Mouse (Mus musculus) naive thymus-derived CD4-positive, alpha-beta T cell, adult 5 months (primary cell): Measurements from ENCODE around the gene Sdad1. TPM values are rescaled to one million over a fixed set of nuclear protein-coding genes. Genes with fewer than 3 reads are reported as not detected.

Experiments used
- polyA plus RNA-seq: library from polyadenylated mRNA; unstranded; fragments of 100-300 nt; shearing (Covaris generic); gene quantifications from one replicate; pipeline ENCODE4 v1.2.1, GENCODE M21; 2017

The Sdad1 gene
- 62.9 TPM for polyA plus RNA-seq

DNA sequence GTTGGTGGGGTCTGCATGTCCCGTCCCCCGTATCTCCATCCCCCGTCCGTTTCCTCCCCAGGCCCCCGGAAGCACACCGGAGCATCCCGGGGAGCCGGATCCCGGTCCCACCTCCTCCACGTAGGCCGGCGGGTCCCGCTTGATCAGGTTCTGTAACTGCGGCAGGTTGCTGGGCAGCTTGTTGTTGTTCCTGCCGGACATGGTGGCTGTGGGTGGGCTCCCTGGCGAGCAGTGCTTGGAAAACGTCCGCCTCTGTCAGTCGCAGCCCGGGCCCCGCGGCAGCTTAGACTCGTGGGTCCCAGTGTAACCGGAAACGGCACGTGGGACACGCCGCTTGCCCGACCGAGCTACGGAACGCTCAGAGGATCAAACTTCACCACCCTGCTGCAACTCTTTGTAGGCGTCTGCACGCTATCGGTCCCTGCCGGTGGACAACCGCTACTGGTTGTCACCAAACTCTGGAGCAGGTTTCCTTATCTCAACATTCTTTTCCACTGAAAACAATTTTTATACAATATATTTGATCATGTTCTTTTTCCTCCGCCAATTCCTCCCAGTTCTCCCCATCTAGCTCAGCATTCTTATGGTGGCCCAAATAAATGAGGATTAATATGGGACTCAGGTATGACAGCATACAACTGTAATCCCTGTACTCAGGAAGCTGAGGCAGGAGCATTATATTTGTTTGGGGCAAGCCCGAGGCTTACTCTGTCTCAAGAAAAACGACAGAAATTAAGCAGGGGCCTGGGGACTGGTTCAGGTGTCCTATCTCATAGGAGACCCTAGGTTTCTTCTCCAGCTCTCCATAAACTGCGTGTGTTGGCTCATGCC, at the start of gene Sdad1:
Sdad1 (minus strand) TSS at position 799 of the 831 bp plus-strand sequence.

DNA sequence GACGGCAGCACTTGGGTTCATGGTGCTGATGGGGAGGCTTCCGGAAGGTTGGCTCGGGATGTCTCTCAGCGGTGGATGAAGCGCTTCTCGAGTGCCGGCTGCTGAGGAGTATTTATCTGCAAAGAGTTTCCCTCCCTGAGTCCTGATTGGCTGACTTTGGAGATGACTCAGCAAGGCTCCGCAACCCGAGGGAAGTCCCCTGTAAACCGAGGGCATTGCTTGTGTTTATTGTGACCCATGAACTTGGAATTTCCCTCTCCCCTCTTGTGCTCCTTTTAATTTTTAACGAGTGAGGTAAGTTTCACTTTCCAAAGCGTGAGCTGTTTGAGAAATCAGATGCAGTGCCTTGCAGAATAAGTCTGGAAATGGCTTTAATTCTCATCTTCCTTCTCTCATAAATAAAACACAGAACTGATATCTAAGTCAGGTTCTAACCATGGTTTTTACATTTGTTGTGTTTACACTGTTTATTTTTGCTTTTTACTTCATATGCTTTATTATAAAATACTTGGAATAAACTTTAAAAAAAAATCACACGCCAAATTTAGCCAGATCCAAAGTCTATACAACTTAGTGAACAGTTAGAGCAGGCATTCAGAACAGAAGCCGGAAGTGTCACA, 38.6 kb upstream of the Sdad1 start, which contains the start of gene Cxcl10:
Cxcl10 (minus strand) TSS at position 96 of the 620 bp plus-strand sequence.

DNA sequence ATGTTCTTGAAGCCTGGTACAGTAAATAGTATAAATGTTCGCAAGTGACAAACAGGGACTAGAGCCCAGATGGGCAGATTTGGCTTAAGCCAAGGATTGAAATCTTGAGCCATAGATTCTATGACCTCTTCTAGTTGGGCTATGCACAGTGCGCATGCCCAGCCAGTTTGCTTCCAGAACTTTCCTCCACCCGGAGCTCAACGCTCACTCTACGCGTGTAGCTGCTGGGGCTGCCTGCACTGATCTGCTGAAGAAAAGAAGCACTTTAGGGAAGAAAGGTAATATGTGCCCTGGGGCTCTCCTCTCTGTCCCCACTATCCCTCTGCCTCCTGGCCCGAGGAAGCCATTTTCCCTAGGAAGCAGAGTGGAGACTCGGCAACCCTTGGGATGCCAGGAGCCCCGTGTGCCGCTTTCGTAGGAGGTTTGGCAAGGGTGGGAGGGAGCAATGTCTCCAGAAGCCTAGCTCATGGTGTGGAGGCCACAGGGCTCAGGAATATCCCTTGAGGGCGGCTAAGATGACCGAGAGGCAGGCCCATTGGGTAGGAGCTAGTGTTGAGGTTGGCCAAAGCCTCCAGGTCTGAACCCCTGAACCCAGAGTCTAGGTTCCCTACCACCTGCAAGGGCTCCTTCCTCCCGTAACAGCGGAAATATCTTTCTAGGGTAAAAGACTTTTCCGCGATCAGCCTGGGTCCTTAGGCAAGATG, 21.5 kb upstream of the Sdad1 start, which contains the start of gene Art3:
Art3 (plus strand) TSS at position 193 of the 704 bp plus-strand sequence.

GRCm38 (mm10) chr5:92327929-92328328, 17.6 kb upstream of the Sdad1 start, which contains the start of gene Cxcl9:
Cxcl9 (minus strand) TSS chr5:92328079.

DNA sequence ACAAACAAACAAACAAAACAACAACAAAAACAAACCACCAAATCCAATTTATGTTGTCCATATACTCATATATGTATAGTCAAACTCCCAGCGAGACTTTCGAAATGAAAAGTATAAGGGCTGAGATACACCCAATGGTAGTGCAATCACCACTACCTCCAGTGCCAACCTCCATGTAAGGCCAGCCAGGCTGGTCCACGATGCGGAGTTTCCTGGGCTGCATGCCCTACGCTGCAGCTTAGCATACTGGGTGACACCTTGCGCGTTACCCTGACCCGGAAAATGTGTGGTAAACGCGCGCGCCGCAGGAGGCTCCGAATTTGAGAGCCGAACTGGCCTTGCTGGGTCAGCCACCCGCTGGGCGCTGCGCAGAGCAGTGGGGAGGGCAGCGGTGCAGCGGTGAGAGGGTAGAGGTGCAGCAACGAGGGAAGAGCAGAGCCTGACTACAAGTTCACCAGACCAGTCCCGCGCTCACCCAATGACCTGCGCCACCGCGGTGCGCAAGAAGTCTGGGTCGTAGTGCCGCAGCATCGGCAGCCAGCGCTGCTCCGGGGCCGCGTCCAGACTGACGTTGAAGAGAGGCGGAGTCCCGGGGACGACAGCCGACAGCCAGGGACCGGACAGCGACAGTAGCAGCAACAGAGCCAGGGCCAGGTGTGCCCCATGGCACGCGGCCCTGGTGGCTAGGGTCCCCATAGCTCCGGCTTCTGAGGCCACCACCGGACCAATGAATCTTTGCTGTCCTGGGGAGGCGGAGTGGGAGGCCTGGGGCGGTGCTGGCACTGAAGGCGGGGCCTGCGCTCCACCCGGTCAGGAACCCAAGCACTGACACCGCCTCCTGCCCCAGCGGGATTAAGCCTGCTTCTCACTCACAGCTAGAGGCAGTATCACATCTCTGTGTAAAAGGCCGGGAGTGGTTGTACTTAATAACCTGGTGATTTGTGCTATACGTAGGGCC, 32.6 kb downstream of the Sdad1 start, which contains the start of gene Naaa:
Naaa (minus strand) TSS at position 734 of the 958 bp plus-strand sequence.

DNA sequence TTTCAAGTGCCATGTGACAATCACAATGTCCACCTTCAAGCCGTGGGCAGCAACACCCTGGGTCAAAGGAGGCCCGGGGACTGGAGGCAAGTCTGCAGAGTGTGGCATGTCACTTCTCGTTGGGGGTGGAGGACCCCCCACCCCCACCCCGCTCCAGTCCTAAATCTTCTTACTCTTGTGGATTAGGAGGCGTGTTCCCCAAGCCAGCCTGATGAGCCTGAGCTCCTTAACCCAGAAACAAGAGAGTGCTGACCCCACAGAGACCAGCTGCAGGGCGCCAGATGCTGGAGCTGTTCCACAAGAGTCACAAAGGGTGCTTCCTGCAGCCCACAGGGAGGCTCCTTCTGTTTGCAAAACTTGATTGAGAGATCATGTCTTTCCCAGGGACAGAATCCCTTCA, 54.1 kb downstream of the Sdad1 start, which contains the start of gene Ppef2:
Ppef2 (minus strand) TSS at position 61 of the 400 bp plus-strand sequence.

Other genes starting within 250 kb of the Sdad1 start
- gene G3bp2, start 226.8 kb downstream of the Sdad1 start, polyA plus RNA-seq = 211 TPM
- 71.9 TPM for gene Uso1, start 172.5 kb downstream of the Sdad1 start, polyA plus RNA-seq
- not detected for gene U90926, start 95.1 kb downstream of the Sdad1 start, polyA plus RNA-seq
- gene Ppef2, start 54.2 kb downstream of the Sdad1 start, polyA plus RNA-seq = not detected
- 7.2 TPM for gene Naaa, start 32.3 kb downstream of the Sdad1 start, polyA plus RNA-seq
- gene Cxcl9, start 17.6 kb upstream of the Sdad1 start, polyA plus RNA-seq = not detected
- gene Art3, start 21.3 kb upstream of the Sdad1 start, polyA plus RNA-seq = 1.4 TPM
- 0.51 TPM for gene Cxcl10, start 38.4 kb upstream of the Sdad1 start, polyA plus RNA-seq
- 48.7 TPM for gene Nup54, start 124.7 kb upstream of the Sdad1 start, polyA plus RNA-seq
- 29.7 TPM for gene Scarb2, start 196.4 kb upstream of the Sdad1 start, polyA plus RNA-seq
- not detected for gene Fam47e, start 244.6 kb upstream of the Sdad1 start, polyA plus RNA-seq